Mouse (Mus musculus) heart, adult 2 months (tissue): Measurements from ENCODE around the gene Igfbp2. TPM values are rescaled to one million over a fixed set of nuclear protein-coding genes. Genes with fewer than 3 reads are reported as not detected.

ENCODE experiments used
- DNase-seq, 2 experiments: peaks; one replicate each; pipeline ENCODE4 v3.0.0; 2021
- H3K27ac ChIP-seq: fragments of 200-600 bp; 2 replicates; pipeline ENCODE4 v1.8.1; 2022
- H3K27me3 ChIP-seq: fragments of 200-500 bp; 2 replicates; pipeline ENCODE4 v1.6.1; 2012; ENCODE audit warnings: mild to moderate bottlenecking, low read length, inconsistent platforms, mixed read lengths; ENCODE audit not compliant: control insufficient read depth, insufficient read depth
- H3K36me3 ChIP-seq: fragments of 200-500 bp; 2 replicates; pipeline ENCODE4 v1.6.1; 2012; ENCODE audit warnings: low read length, inconsistent platforms; ENCODE audit not compliant: control insufficient read depth, insufficient read depth
- H3K4me1 ChIP-seq: fragments of 200-500 bp; 2 replicates; pipeline ENCODE4 v1.6.1; 2011; ENCODE audit warnings: low read length; ENCODE audit not compliant: control insufficient read depth, insufficient read depth
- H3K4me3 ChIP-seq: fragments of 200-600 bp; 2 replicates; pipeline ENCODE4 v1.8.1; 2022
- H3K79me2 ChIP-seq: fragments of 200-500 bp; replicated peaks from 2 replicates; pipeline ENCODE4 v1.6.1; 2012; ENCODE audit warnings: mild to moderate bottlenecking, inconsistent platforms, low read length, moderate library complexity, mixed read lengths; ENCODE audit not compliant: control insufficient read depth, insufficient read depth
- H3K9ac ChIP-seq: fragments of 200-500 bp; 2 replicates; pipeline ENCODE4 v1.6.1; 2012; ENCODE audit warnings: low read depth, mild to moderate bottlenecking, control low read depth, inconsistent platforms, low read length, mixed read lengths
- CTCF ChIP-seq: fragments of 200-600 bp; IDR thresholded peaks from 2 replicates; pipeline ENCODE4 v1.8.1; 2022; ENCODE audit warnings: antibody characterized with exemption, mild to moderate bottlenecking, moderate library complexity
- EP300 ChIP-seq: fragments of 200-500 bp; IDR thresholded peaks from 2 replicates; pipeline ENCODE4 v1.6.1; 2011; ENCODE audit warnings: low read depth, low read length, control low read depth; ENCODE audit not compliant: insufficient read depth
- POLR2A ChIP-seq: fragments of 200-500 bp; IDR thresholded peaks from 2 replicates; pipeline ENCODE4 v1.6.1; 2011; ENCODE audit warnings: mild to moderate bottlenecking, low read depth, low read length, control low read depth; ENCODE audit not compliant: insufficient read depth
- WGBS: fragments of 180-500 bp; shearing (Covaris S2); methylation state at CpG from one replicate; pipeline ENCODE4 v1.1.7; 2018; 5-methylcytosine and 5-hydroxymethylcytosine counted together
- intact Hi-C: fragments of 180-260 bp; cut with DNase I; formaldehyde crosslinking; loops from one replicate; pipeline ENCODE4 v1.15.1; 2025
- polyA plus RNA-seq: library from polyadenylated mRNA; depleted of rRNA; stranded (reverse); fragments of >200 nt; gene quantifications from 2 replicates; pipeline ENCODE4 v1.2.3, GENCODE M21; 2012
- total RNA-seq, 2 experiments: library from RNA; stranded (reverse); gene quantifications; 2 replicates each; pipeline ENCODE4 v1.2.3; 2021

Gene Igfbp2
- total and polyA plus RNA-seq, 3 experiments = 0.30 to 2.6 TPM; not detected in 1

DNA sequence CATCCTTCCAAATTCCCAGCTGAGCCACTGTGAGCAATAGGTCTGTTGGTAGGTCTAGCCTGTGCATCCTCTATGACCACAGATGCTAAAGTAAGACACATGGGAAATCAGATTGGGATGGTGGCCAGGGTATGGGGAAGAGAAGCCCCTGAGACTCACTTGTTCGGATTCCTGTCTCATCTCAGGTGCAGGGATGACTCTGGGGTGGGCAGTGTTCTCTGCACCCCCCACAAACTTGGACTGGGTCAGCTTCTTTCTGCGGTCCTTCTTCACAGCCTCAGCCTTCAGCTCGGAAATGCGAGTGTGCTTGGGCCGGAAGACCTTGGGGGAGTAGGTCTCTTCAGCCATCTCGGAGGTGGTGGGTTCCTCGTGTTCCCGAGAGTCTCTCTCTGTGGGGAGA, 39.4 kb downstream of the Igfbp2 start:
- H3K4me1 ChIP-seq = peaks cover 1% of the 10 kb centered on the region; the same call in 1 of the 2 replicates
- no peak for TF ChIP-seq CTCF
- TF ChIP-seq POLR2A = no peak
- TF ChIP-seq EP300 = no peak
- no peaks in the 10 kb centered on the region for H3K36me3 ChIP-seq
- 87% methylated on average over 8 of the region's 8 CpGs for whole genome bisulfite sequencing
- intact Hi-C loops = loop anchor here (2.0 to 10.0 kb wide), 2 partner anchors 651 to 963 kb away; no protein-coding TSS in a partner anchor
- no peak overlapping the region for H3K9ac ChIP-seq
- peak in 1 of 2 experiments; percentile 7 for DNase-seq
- H3K27ac ChIP-seq = no peak overlapping the region
- H3K79me2 ChIP-seq = no peaks in the 10 kb centered on the region
- H3K27me3 ChIP-seq = no peaks in the 10 kb centered on the region
- H3K4me3 ChIP-seq = no peak overlapping the region

DNA sequence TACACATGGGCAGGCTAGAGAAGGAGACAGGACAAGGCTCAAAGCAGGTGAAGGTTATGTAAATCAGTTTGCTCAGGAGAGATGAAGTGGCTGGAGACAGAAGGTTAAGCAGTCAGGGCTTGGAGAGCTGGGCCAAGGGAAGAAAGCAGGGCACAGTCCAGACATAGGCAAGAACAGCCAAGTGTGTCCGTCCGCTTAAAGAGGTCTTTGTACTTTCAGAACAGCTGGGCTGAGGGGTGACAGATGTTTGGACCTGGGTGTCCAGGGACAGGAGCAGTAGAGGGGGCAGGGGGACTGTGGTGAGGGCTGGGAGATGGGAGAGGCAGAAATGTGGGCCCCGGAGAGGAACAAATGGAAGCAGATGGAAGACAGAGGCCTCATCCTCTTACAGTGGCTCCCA, 40.0 kb downstream of the Igfbp2 start:
- H3K4me3 ChIP-seq = no peak overlapping the region
- peak in 1 of 2 experiments; percentile 13 for DNase-seq
- H3K4me1 ChIP-seq = peaks cover 1% of the 10 kb centered on the region
- no peaks in the 10 kb centered on the region for H3K36me3 ChIP-seq
- H3K27me3 ChIP-seq = no peaks in the 10 kb centered on the region
- H3K9ac ChIP-seq = no peak overlapping the region
- no peak overlapping the region for H3K27ac ChIP-seq
- WGBS = 90% methylated on average over 3 of the region's 3 CpGs
- no peak for TF ChIP-seq POLR2A
- no peak for TF ChIP-seq EP300
- no peak for TF ChIP-seq CTCF
- intact Hi-C loops = loop anchor here (2.0 to 10.0 kb wide), 2 partner anchors 651 to 963 kb away; no protein-coding TSS in a partner anchor
- no peaks in the 10 kb centered on the region for H3K79me2 ChIP-seq

DNA sequence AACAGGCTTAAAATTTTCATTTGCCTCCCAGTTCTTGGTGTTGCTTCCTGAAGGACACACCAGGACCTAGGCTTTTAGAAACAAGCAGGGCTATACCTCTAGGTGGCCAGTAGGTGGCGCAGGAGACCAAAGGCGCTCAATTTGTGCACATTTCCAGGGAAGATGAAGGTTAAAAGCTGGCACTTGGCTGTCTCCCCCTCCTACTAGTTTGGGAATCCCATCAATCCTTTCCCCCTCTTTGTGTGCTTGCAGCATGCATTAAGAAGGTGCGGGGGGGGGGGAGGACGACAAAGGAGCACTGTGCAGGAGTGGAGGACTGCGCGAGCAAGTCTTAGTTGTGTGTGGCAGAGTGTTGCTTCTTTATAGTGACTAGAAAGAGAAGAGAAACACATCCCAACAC, 41.6 kb downstream of the Igfbp2 start:
- intact Hi-C loops = loop anchor here (2.0 to 10.0 kb wide), 5 partner anchors 409 to 961 kb away; no protein-coding TSS in a partner anchor
- Histone ChIP-seq H3K27ac (no peak overlapping the region), H3K4me3 (no peak overlapping the region), H3K79me2 (no peaks in the 10 kb centered on the region), H3K27me3 (no peaks in the 10 kb centered on the region), H3K36me3 (no peaks in the 10 kb centered on the region), H3K9ac (no peak overlapping the region), H3K4me1 (peaks cover 1% of the 10 kb centered on the region)
- DNase-seq = peak; percentile 63 to 82
- 34% methylated on average over 6 of the region's 6 CpGs for WGBS
- TF ChIP-seq POLR2A (no peak), CTCF (peak; percentile 94), EP300 (peak; percentile 69; the same call in 1 of the 2 replicates)

GRCm38 (mm10) chr1:72866417-72866816, 42.1 kb downstream of the Igfbp2 start:
- intact Hi-C loops = loop anchor here (2.0 to 10.0 kb wide), 4 partner anchors 408 to 871 kb away; no protein-coding TSS in a partner anchor

DNA sequence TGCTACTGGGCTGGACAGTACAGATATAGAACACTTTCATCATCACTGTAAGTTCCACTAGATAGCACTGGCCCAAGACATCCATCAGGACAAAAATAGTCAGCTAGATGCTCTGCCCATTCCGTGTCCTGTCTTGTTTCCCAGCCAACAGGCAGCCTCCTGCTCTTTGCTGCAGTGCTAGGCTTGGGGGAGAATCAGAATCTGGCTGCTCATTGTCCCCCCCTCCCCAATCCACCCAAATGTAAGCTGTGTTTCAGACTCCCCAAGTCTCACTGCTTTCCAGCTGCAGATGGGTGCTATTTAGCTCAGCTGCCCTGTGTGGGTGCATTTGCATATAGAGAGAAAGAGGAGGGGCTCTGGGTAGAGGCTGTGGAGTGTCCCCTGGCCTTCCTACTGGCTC, 43.0 kb downstream of the Igfbp2 start:
- Histone ChIP-seq H3K4me3 (no peak overlapping the region), H3K4me1 (peaks cover 1% of the 10 kb centered on the region), H3K79me2 (no peaks in the 10 kb centered on the region), H3K36me3 (no peaks in the 10 kb centered on the region), H3K27ac (no peak overlapping the region), H3K27me3 (no peaks in the 10 kb centered on the region), H3K9ac (no peak overlapping the region)
- peak in 1 of 2 experiments; percentile 24 for DNase-seq
- intact Hi-C loops = loop anchor here (2.0 to 10.0 kb wide), 4 partner anchors 407 to 870 kb away; no protein-coding TSS in a partner anchor
- WGBS = 13% methylated on average over 1 of the region's 1 CpGs
- TF ChIP-seq POLR2A (no peak), CTCF (no peak), EP300 (no peak)

More at GRCm38 (mm10) chr1:72866417-72866816, 42.1 kb downstream of the Igfbp2 start:
- 67% methylated on average over 5 of the region's 5 CpGs for WGBS
- DNase-seq = peak in 1 of 2 experiments; percentile 15
- no peaks in the 10 kb centered on the region for H3K27me3 ChIP-seq
- H3K4me3 ChIP-seq = no peak overlapping the region
- peaks cover 1% of the 10 kb centered on the region for H3K4me1 ChIP-seq
- no peaks in the 10 kb centered on the region for H3K79me2 ChIP-seq
- no peaks in the 10 kb centered on the region for H3K36me3 ChIP-seq
- H3K9ac ChIP-seq = no peak overlapping the region
- no peak overlapping the region for H3K27ac ChIP-seq
- TF ChIP-seq CTCF = no peak
- TF ChIP-seq EP300 = no peak
- no peak for TF ChIP-seq POLR2A

DNA sequence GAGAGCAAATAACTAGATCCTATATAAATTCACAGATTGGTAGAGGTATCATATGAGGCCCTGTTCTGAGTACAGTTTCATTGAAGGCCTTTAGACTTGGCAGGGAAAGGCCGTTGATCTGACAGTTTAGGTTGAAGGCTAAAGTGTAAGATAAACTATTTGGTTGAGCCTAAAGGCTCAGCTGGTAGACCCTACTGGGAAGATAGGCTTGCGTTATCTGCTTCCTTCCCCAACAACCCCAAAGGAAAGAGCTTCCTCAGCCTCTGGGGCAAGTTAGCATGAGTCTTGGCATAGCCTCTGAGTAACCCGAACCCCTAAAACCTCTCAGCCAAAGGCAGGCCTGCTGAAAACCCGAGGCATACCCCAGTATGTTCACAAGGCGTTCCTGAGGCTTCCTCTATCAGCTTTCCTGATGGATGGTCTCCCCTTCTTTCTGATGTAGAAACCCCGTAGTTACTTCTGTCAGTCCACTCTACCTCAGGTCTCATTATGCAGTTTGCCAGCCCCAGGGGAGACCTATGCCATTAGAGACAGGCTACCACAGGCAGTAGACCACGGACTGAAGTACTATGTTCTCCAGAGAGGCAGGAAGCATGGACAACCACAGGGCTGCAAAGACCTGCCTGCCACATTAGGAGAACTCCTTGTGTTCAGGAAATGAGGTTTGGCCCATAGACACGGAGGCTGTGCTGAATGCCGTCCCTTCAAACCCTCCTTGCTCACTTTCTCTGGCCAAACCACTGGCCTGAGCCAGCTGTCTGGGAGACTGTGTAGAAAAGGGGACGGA, 44.3 kb downstream of the Igfbp2 start:
- TF ChIP-seq CTCF (no peak), EP300 (no peak), POLR2A (no peak)
- H3K79me2 ChIP-seq = no peaks in the 10 kb centered on the region
- no peak overlapping the region for H3K27ac ChIP-seq
- DNase-seq = peak; percentile 2 to 12
- WGBS = 71% methylated on average over 10 of the region's 10 CpGs
- H3K36me3 ChIP-seq = no peaks in the 10 kb centered on the region
- H3K9ac ChIP-seq = no peak overlapping the region
- peaks cover 1% of the 10 kb centered on the region for H3K4me1 ChIP-seq
- intact Hi-C loops = loop anchor here (5.0 to 10.0 kb wide), 2 partner anchors 646 to 869 kb away; no protein-coding TSS in a partner anchor
- H3K4me3 ChIP-seq = no peak overlapping the region
- H3K27me3 ChIP-seq = no peaks in the 10 kb centered on the region
